7 mouse cellular contexts compared by ENCODE assay signal in the genomic region with DNA sequence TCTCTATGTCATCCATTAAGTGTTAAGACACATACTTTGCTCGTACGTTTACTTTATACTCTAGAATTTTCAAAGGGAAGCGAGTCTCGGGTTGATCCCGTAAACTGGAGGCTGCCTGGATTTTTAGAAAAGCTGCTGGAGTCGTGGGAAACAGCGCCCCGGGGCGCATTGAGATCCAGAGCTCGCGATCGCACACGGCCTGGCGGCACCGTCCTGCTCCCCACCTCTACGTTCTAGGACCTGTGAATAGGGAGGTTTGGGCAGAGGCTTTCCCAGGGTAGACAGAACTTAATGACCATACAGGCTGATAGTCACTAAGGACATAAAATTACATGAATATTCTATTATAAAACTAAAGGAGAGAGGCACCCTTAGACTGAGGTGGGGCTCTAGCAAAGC. TPM values are rescaled to one million over a fixed set of nuclear protein-coding genes. Genes with fewer than 3 reads are reported as not detected.
DNase-seq lines count a peak whose midpoint lies in the region; ATAC-seq and TF ChIP-seq lines count a peak whose summit lies in the region.

No protein-coding gene starts in this region.

- no peak for TF ChIP-seq CTCF in lung, postnatal 0 days (IDR thresholded peaks at IDR 0.05)

- H3K36me3 ChIP-seq in lung, postnatal 0 days (ENCODE audit: insufficient read depth, low read length), result no peaks in the 10 kb centered on the region; the same call in 1 of the 2 replicates
- H3K36me3 ChIP-seq in limb, embryonic 13.5 days, result peaks cover 3% of the 10 kb centered on the region
- H3K36me3 ChIP-seq in stomach, embryonic 15.5 days, result no peaks in the 10 kb centered on the region

- peak overlapping the region; percentile 48; the same call in 1 of the 2 replicates for H3K9ac ChIP-seq in lung, postnatal 0 days (replicated peaks; ENCODE audit: low read depth)
- peak overlapping the region; percentile 71 for H3K9ac ChIP-seq in limb, embryonic 13.5 days
- H3K9ac ChIP-seq in stomach, embryonic 15.5 days, result peak overlapping the region; percentile 44; the same call in 1 of the 2 replicates

- WGBS in lung, postnatal 0 days, result 0% methylated on average over 16 of the region's 16 CpGs
- 1% methylated on average over 16 of the region's 16 CpGs for WGBS in limb, embryonic 13.5 days
- under 1% methylated on average over 16 of the region's 16 CpGs for WGBS in stomach, embryonic 15.5 days

- peak overlapping the region; percentile 85 for H3K4me2 ChIP-seq in lung, postnatal 0 days (replicated peaks; ENCODE audit: low read depth, low read length)
- peak overlapping the region; percentile 89 for H3K4me2 ChIP-seq in limb, embryonic 13.5 days (replicated peaks)
- peak overlapping the region; percentile 77 for H3K4me2 ChIP-seq in stomach, embryonic 15.5 days

- peak overlapping the region; percentile 71 for H3K4me3 ChIP-seq in lung, postnatal 0 days (ENCODE audit: low read depth, low read length)
- H3K4me3 ChIP-seq in limb, embryonic 13.5 days, result peak overlapping the region; percentile 99
- H3K4me3 ChIP-seq in stomach, embryonic 15.5 days (replicated peaks), result peak overlapping the region; percentile 29

- no peak for DNase-seq in lung, postnatal 0 days (ENCODE audit: low spot score)
- DNase-seq in lung, postnatal 36 days, result no peak
- DNase-seq in left cerebral cortex, adult 9 months (ENCODE audit: low spot score in 2 of 2), result no peak
- DNase-seq in urinary bladder, postnatal 10 days (ENCODE audit: low spot score), result no peak

- peaks cover 40% of the 10 kb centered on the region for H3K4me1 ChIP-seq in lung, postnatal 0 days (ENCODE audit: insufficient read depth, low read depth, low read length)
- H3K4me1 ChIP-seq in limb, embryonic 13.5 days, result peaks cover 43% of the 10 kb centered on the region
- peaks cover 42% of the 10 kb centered on the region for H3K4me1 ChIP-seq in stomach, embryonic 15.5 days

- ATAC-seq in lung, postnatal 0 days, result no peak
- ATAC-seq in erythroblast, adult 5-6 weeks (replicated peaks; ENCODE audit: low FRiP score, poor library complexity, severe bottlenecking), result 0 out of 2 replicates have a peak, but pooled peaks have one; percentile 7
- peak; percentile 18; the same call in 1 of the 2 replicates for ATAC-seq in limb, embryonic 13.5 days (ENCODE audit: low FRiP score, low read depth)
- peak; percentile 6; the same call in 1 of the 2 replicates for ATAC-seq in stomach, embryonic 15.5 days (ENCODE audit: insufficient read depth, low FRiP score, low read depth)

- no peaks in the 10 kb centered on the region for H3K9me3 ChIP-seq in lung, postnatal 0 days (ENCODE audit: low read length)
- no peaks in the 10 kb centered on the region for H3K9me3 ChIP-seq in limb, embryonic 13.5 days
- H3K9me3 ChIP-seq in stomach, embryonic 15.5 days, result no peaks in the 10 kb centered on the region

- TF ChIP-seq EP300 in lung, postnatal 0 days (IDR thresholded peaks at IDR 0.05), result no peak; the same call in 1 of the 2 replicates

- H3K27me3 ChIP-seq in lung, postnatal 0 days (replicated peaks; ENCODE audit: insufficient read depth, low read length), result no peaks in the 10 kb centered on the region
- H3K27me3 ChIP-seq in limb, embryonic 13.5 days, result no peaks in the 10 kb centered on the region
- no peaks in the 10 kb centered on the region for H3K27me3 ChIP-seq in stomach, embryonic 15.5 days (replicated peaks)

- H3K27ac ChIP-seq in lung, postnatal 0 days (ENCODE audit: low read length), result peak overlapping the region; percentile 99
- H3K27ac ChIP-seq in limb, embryonic 13.5 days, result peak overlapping the region; percentile 100
- peak overlapping the region; percentile 99 for H3K27ac ChIP-seq in stomach, embryonic 15.5 days

RNA-seq across cellular contexts. Expression of a gene that starts 32.7 kb away (rescaled TPM):
- polyA plus RNA-seq in lung, postnatal 0 days (2015; fragmentation: Nextera tagmentation; extraction: Ambion mirVana), result 64.6 TPM in 2 replicates
- total RNA-seq in erythroblast, adult 5-6 weeks (2015; ENCODE audit: low replicate concordance), result 8.2 and 12.9 TPM in 2 replicates
- total RNA-seq in erythroblast, adult 5-6 weeks (2017; ENCODE audit: low replicate concordance), result 9.1 and 11.9 TPM in 2 replicates
- 76.9 and 82.7 TPM in 2 replicates for polyA plus RNA-seq in limb, embryonic 13.5 days (2015; fragmentation: Nextera tagmentation; extraction: Ambion mirVana)
- polyA plus RNA-seq in stomach, embryonic 15.5 days (2015; fragmentation: Nextera tagmentation; extraction: Ambion mirVana), result 63.6 and 68.9 TPM in 2 replicates

Comparison
In these comparisons a context has a peak if more than half of its experiments do, and no peak if none do; other contexts are left out.
1. H3K4me3 ChIP-seq: peak in every context shown above with its lines; median percentile 99 in limb, embryonic 13.5 days; 71 in lung, postnatal 0 days; 29 in stomach, embryonic 15.5 days.